Mouse (Mus musculus) layer of hippocampus, postnatal 14 days (tissue): Measurements from ENCODE around the gene Nphp3. TPM values are rescaled to one million over a fixed set of nuclear protein-coding genes. Genes with fewer than 3 reads are reported as not detected.
A peak's percentile ranks its signal among the peaks of the same experiment; 100 is the strongest.

ENCODE experiments used
- DNase-seq, 2 experiments: peaks; one replicate each; pipeline ENCODE4 v3.0.0; 2021 to 2022; ENCODE audit warnings: low spot score in 2 of 2, mixed read lengths in 1 of 2
- long read RNA-seq, 2 experiments: library from polyadenylated mRNA; stranded (forward); transcript quantifications; one replicate each; pipeline ENCODE4 v2.0.0; 2021
- total RNA-seq, 2 experiments: library from RNA; stranded (reverse); gene quantifications; 2 replicates each; pipeline ENCODE4 v1.2.3; 2021

The Nphp3 gene
- 1 to 10 TPM; 6.2 to 8.2 TPM for total RNA-seq
- long read RNA-seq, experiment 1, partial matches to known transcripts: 1 of 1 reads
- long read RNA-seq, experiment 1, other reads (novel, unspliced or antisense): 0 of 1 reads
- long read RNA-seq, experiment 2, partial matches to known transcripts: 3 of 4 reads
- long read RNA-seq, experiment 2, other reads (novel, unspliced or antisense): 1 of 4 reads

GRCm38 (mm10) chr9:104001921-104002859 lies at the start of gene Nphp3:
Gene Nphp3, plus strand, starts transcription at chr9:104002544.
- peak; percentile 98 to 99 for DNase-seq

- no peak for DNase-seq
Observed at GRCm38 (mm10) chr9:103958722-103959121, 43.6 kb upstream of the Nphp3 start.

- peak; percentile 31 to 35 for DNase-seq
Observed at GRCm38 (mm10) chr9:103959989-103960388, 42.4 kb upstream of the Nphp3 start.

GRCm38 (mm10) chr9:103996496-103996895 lies 5.8 kb upstream of the Nphp3 start:
- DNase-seq: peak; percentile 36 to 71

GRCm38 (mm10) chr9:104000601-104001000 lies 1.7 kb upstream of the Nphp3 start:
- no peak for DNase-seq

- peak in 1 of 2 experiments; percentile 64 for DNase-seq
Observed at GRCm38 (mm10) chr9:104002913-104003330, 578 bp downstream of the Nphp3 start.

GRCm38 (mm10) chr9:104014526-104014925 lies 12.2 kb downstream of the Nphp3 start:
- DNase-seq: peak in 1 of 2 experiments; percentile 52

- no peak for DNase-seq
Observed at GRCm38 (mm10) chr9:104021026-104021425, 18.7 kb downstream of the Nphp3 start.

- DNase-seq: no peak
Observed at GRCm38 (mm10) chr9:104027186-104027585, 24.8 kb downstream of the Nphp3 start.

- no peak for DNase-seq
Observed at GRCm38 (mm10) chr9:104029861-104030260, 27.5 kb downstream of the Nphp3 start.

- no peak for DNase-seq
Observed at GRCm38 (mm10) chr9:104034231-104034630, 31.9 kb downstream of the Nphp3 start.

GRCm38 (mm10) chr9:104034718-104035117 lies 32.4 kb downstream of the Nphp3 start:
- no peak for DNase-seq

- peak; percentile 63 to 71 for DNase-seq
Observed at GRCm38 (mm10) chr9:104035261-104036015, 33.1 kb downstream of the Nphp3 start.

GRCm38 (mm10) chr9:104038266-104038665 lies 35.9 kb downstream of the Nphp3 start:
- no peak for DNase-seq

- DNase-seq: no peak
Observed at GRCm38 (mm10) chr9:104039031-104039695, 36.8 kb downstream of the Nphp3 start.

GRCm38 (mm10) chr9:104039742-104040141 lies 37.4 kb downstream of the Nphp3 start:
- DNase-seq: no peak

GRCm38 (mm10) chr9:104040362-104040761 lies 38.0 kb downstream of the Nphp3 start, which contains the start of gene Gm28305:
Gene Gm28305, plus strand, starts transcription at chr9:104040662.
- DNase-seq: no peak

GRCm38 (mm10) chr9:104043676-104044075 lies 41.3 kb downstream of the Nphp3 start:
- DNase-seq: no peak

- DNase-seq: no peak
Observed at GRCm38 (mm10) chr9:104051028-104051427, 48.7 kb downstream of the Nphp3 start.

GRCm38 (mm10) chr9:104062430-104063243 lies 60.3 kb downstream of the Nphp3 start, which contains the start of gene Uba5:
Gene Uba5, minus strand, starts transcription at chr9:104063134.
- DNase-seq: no peak
